Mouse (Mus musculus) B cell, adult 62 days (primary cell): ENCODE measurements around the gene Olfr672. TPM values are rescaled to one million over a fixed set of nuclear protein-coding genes. Genes with fewer than 3 reads are reported as not detected.

Experiments used
- total RNA-seq: library from RNA; stranded (reverse); gene quantifications from 4 replicates; pipeline ENCODE4 v1.2.4, GENCODE M21; 2023

Olfr672 gene
- not detected in 4 replicates for total RNA-seq

DNA sequence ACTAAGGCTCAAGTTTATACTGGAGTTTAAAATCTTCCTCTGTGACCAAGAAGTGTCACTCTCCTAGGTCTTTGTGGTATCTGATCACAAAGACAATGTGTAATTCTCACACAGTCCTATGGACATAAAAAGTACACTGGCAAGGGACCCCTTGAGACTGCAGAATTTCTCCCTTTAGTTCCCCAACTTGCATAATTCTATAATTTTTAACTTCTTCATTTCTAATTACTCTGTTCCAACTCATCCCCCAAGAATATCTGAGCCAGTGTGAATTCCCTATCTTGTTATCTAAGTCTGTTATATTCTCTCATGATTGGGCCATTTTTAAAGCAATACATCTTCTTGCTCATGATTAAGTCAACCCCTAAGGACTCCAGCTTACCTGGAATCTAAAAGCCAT lies at the start of gene Olfr672:
Olfr672 (minus strand) TSS at position 101 of the 400 bp plus-strand sequence.

GRCm38 (mm10) chr7:105032398-105032797 lies 30.6 kb upstream of the Olfr672 start, which contains the start of gene Olfr676:
Gene Olfr676 (plus strand): TSS chr7:105032698.

DNA sequence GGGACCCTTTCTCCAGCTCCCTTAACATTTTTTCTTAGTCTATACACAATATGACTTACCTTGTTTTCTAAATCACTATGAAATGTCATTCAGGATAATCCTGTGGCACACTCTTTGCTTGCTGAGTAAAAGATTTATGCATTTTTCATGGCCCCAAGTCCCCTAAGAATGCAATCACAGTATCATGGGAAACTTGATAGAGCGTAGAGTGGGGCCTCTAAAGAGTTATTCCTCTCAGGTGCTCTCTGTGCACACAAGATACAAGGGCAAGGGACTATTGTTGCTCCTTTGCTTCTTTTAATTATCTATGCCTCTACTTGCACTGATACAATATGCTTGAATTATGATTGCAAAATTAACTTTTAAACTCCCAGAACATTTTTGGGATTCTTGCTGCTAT lies 26.5 kb upstream of the Olfr672 start, which contains the start of gene Olfr675:
Olfr675 (minus strand) TSS at position 101 of the 400 bp plus-strand sequence.

DNA sequence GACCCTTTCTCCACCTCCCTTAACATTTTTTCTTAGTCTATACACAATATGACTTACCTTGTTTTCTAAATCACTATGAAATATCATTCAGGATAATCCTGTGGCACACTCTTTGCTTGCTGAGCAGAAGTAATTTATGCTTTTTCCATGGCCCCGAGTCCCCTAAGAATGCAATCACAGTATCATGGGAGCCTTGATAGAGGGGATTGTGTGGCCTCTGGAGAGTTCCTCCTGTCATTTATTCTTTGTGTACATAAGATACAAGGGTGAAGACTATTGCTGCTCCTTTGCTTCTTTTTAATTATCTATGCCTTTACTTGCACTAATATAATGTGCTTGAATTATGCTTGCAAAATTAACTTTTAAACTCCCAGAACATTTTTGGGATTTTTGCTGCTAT lies 22.8 kb downstream of the Olfr672 start, which contains the start of gene Olfr671:
Olfr671 (minus strand) TSS at position 101 of the 400 bp plus-strand sequence.

GRCm38 (mm10) chr7:104962520-104962919 lies 39.3 kb downstream of the Olfr672 start, which contains the start of gene Olfr670:
Gene Olfr670 (minus strand): TSS chr7:104962620.

Other genes starting within 250 kb of the Olfr672 start
- not detected in 4 replicates for gene Usp17le, start 224.6 kb downstream of the Olfr672 start, total RNA-seq
- not detected in 4 replicates for gene Usp17lb, start 159.4 kb downstream of the Olfr672 start, total RNA-seq
- not detected in 4 replicates for gene Usp17la, start 145.0 kb downstream of the Olfr672 start, total RNA-seq
- not detected in 4 replicates for gene Olfr665, start 124.0 kb downstream of the Olfr672 start, total RNA-seq
- gene Olfr666, start 106.1 kb downstream of the Olfr672 start, total RNA-seq: not detected in 4 replicates
- not detected in 4 replicates for gene Olfr667, start 80.5 kb downstream of the Olfr672 start, total RNA-seq
- gene Olfr668, start 74.0 kb downstream of the Olfr672 start, total RNA-seq: not detected in 4 replicates
- not detected in 4 replicates for gene Olfr669, start 67.8 kb downstream of the Olfr672 start, total RNA-seq
- not detected in 4 replicates for gene Olfr670, start 39.4 kb downstream of the Olfr672 start, total RNA-seq
- gene Olfr671, start 22.9 kb downstream of the Olfr672 start, total RNA-seq: not detected in 4 replicates
- not detected in 4 replicates for gene Olfr675, start 26.4 kb upstream of the Olfr672 start, total RNA-seq
- not detected in 4 replicates for gene Olfr676, start 30.7 kb upstream of the Olfr672 start, total RNA-seq
- not detected in 4 replicates for gene Olfr677, start 49.3 kb upstream of the Olfr672 start, total RNA-seq
- not detected in 4 replicates for gene Olfr678, start 62.4 kb upstream of the Olfr672 start, total RNA-seq
- gene Olfr679, start 79.2 kb upstream of the Olfr672 start, total RNA-seq: not detected in 4 replicates
- gene Olfr680-ps1, start 90.8 kb upstream of the Olfr672 start, total RNA-seq: not detected in 4 replicates
- not detected in 4 replicates for gene Olfr681, start 114.8 kb upstream of the Olfr672 start, total RNA-seq
- gene Olfr683, start 145.0 kb upstream of the Olfr672 start, total RNA-seq: not detected in 4 replicates
- not detected in 4 replicates for gene Olfr684, start 161.6 kb upstream of the Olfr672 start, total RNA-seq
- gene Olfr685, start 184.0 kb upstream of the Olfr672 start, total RNA-seq: not detected in 4 replicates
- gene Olfr686, start 205.5 kb upstream of the Olfr672 start, total RNA-seq: not detected in 4 replicates